Mouse (Mus musculus): ENCODE measurements around the gene Nab1. TPM values are rescaled to one million over a fixed set of nuclear protein-coding genes. Genes with fewer than 3 reads are reported as not detected.
A peak's percentile ranks its signal among the peaks of the same experiment; 100 is the strongest.
"Not testable (repeated sequence)": the region's sequence is repeated elsewhere in the genome, so short reads cannot be mapped to it uniquely, and the experiment has no call there.

The Nab1 gene
- 35.6 and 40.5 TPM in 2 replicates for total RNA-seq (2017)

DNA sequence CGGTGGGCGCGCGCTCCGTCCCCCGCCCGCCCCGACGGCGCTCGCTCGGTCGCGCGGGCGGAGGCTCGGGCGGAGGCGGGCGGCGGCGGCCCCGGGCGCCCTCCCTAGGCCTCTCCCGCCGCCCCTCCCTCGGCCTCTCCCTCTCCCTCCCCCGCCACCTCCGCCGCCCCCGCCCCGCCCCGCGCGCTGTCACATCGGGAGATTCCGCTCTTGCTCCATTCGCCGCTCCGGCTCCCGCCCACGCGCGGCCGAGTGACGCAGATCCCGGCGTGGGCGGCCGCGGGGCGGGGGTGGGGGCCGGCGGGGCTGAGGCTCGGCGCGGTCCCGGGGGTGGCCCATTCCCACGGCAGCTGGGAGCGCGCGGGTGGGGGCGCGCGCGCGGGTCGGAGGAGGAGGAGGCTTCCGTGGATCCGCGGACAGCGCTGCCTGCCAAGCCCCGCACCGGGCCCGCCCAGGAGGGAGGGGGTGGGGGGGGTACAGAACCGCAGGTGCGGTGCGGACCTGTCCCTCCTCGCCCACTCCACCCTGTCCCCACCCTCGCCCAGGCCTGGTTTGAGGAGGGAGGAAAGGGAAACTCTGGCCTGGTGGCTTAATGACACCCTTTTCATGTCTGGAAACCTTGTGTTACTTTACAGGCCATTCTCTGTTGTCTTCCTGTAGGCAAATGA lies at the start of gene Nab1:
Nab1 (minus strand) TSS at position 366 of the 668 bp plus-strand sequence.
- peak; percentile 81 for ATAC-seq (ENCODE audit: extremely low read depth, insufficient number of reproducible peaks, low FRiP score, poor library complexity, severe bottlenecking)

DNA sequence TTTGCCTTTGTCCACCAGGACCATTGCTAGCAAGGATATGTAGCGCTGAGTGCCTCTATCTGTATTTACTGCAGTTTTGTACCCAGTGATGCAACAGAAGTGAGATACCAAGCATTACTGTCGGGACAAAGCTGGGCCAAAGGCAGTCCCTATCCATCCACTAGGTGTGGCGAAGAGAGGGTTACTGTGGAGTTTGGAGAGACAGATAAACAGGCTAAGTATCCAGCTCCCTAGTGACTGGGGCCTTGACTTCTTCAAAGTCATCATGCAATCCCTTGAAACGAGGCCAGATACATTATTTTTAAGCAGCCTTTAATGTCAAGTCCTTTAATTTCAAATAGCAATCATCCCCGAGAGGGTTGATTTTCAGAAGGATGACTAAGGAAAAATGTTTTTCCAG lies 47.0 kb upstream of the Nab1 start:
- ATAC-seq (ENCODE audit: extremely low read depth, insufficient number of reproducible peaks, low FRiP score, poor library complexity, severe bottlenecking): no peak

DNA sequence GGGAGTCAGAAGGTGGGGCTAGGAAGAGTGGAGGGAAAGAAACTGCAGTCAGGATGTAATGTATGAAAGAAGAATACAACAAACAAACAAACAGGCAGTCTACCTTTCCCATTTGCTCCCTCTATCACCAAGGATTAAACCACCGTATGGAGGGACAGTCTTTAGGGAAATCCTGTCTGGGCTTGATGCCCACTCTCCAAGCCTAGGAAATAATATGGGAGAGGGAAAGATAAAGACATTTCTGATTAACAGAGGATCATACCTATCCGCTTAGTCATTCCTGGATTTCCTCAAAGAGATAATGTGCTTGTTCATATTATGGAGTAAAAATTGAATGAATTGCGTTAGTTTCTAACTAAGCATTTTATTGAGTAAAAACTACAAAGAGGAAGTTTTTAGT lies 46.3 kb upstream of the Nab1 start:
- ATAC-seq (ENCODE audit: extremely low read depth, insufficient number of reproducible peaks, low FRiP score, poor library complexity, severe bottlenecking): no peak

DNA sequence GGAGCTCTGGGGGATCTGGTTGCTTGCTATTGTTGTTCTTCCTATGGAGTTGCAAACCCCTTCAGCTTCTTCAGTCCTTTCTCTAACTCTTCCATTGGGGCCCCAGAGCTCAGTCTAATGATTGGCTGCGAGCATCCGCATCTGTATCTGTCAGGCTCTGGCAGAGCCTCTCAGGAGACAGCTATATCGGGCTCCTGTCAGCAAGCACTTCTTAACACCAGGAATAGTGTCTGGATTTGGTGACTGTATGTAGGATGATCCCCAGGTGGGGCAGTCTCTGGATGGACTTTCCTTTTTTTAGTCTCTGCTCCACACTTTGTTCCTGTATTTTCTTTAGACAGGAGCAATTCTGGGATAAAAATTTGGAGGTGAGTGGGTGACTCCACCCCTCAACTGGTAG lies 39.6 kb upstream of the Nab1 start:
- not testable (repeated sequence) for ATAC-seq (ENCODE audit: extremely low read depth, insufficient number of reproducible peaks, low FRiP score, poor library complexity, severe bottlenecking)

DNA sequence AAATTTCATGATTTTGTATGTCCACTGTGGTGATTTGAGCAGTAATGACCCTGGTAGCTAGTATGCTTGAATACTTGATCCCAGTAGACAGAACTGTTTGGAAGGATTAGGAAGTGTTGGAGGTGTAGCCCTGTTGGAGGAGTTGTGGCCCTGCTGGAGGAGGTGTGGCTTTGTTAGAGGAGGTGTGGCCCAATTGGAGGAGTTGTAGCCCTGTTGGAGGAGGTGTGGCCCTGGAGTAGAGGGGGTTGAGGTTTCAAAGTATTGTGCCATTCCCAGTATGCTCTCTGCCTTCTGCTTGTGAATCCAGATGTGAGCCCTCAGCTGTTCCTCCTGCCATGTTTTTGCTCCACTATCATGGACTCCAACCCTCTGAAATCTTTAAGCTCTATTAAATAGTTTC lies 29.5 kb upstream of the Nab1 start:
- ATAC-seq (ENCODE audit: extremely low read depth, insufficient number of reproducible peaks, low FRiP score, poor library complexity, severe bottlenecking): no peak

DNA sequence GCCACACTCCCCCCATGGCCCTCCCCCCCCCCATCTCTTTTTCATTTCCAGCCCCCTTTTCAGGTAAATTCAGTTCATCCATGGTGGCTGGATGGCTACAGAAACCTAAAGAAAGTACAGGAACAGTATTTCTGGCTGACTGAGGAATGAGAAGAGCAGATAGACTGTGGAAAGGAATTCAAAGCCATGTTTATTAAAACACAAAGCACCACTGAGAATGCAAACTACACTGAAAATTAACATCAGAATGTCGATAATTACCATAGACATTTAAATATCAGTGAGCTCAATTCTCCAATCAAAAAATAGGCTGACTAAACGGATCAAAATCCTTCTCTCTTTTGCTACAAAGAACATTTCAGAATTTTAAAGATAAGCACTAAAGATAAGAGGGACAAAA lies 27.2 kb upstream of the Nab1 start:
- ATAC-seq (ENCODE audit: extremely low read depth, insufficient number of reproducible peaks, low FRiP score, poor library complexity, severe bottlenecking): no peak

DNA sequence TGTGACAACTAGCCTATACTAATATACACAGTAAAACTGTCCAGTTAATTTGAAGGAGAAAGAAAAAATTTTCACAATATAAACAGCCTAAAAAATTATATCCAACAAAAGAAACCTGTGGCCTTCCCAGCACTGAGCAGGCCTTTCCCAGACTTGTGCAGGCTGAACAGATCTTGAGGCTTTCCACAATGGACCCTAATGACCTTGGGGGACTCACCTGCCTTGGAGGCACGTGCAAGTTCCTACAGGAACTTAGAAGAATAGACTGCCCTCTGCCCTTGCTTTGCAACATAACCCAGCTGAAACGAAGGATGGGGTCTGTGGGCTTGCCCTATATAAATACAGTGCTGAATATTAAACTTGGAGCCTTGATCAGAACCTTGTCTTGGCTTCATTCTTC lies 26.8 kb upstream of the Nab1 start:
- ATAC-seq (ENCODE audit: extremely low read depth, insufficient number of reproducible peaks, low FRiP score, poor library complexity, severe bottlenecking): no peak

DNA sequence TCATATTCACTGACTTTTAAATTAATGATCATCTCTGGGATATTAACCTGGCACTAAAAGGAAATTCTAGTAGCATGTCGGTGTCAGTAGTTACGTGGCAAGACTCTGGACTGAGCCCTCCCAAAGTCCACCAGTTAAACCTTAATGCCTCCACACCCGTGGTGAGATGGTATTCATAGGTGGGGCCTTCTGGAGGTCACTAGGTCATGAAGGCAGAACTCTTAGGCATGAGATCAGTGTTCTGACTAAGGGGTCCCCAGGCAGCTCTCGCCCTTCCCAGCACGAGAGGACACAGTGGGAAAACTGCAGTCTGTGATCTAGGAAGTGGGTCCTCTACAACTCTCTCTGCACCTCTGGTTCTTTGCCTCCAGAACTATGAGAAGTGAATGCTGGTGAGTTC lies 24.2 kb upstream of the Nab1 start:
- ATAC-seq (ENCODE audit: extremely low read depth, insufficient number of reproducible peaks, low FRiP score, poor library complexity, severe bottlenecking): no peak

DNA sequence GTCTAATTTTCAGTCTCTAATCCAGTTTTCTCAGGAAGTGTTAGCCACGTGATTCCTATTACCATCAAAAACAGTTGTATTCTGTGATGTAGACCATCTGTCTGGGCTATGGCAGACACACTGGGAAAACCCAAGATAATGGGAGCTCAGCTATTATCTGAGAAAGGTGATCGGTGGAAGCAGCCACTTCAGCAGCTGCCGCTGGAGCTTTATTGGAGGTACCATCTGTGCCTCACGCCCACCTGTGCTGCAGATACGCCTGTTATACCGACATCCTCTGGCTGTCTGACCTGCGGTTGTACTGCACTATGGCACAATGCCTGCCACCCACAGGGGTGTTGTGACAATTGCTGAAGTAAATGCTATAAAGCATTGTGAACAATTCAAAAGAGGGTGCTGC lies 23.7 kb upstream of the Nab1 start:
- ATAC-seq (ENCODE audit: extremely low read depth, insufficient number of reproducible peaks, low FRiP score, poor library complexity, severe bottlenecking): no peak

DNA sequence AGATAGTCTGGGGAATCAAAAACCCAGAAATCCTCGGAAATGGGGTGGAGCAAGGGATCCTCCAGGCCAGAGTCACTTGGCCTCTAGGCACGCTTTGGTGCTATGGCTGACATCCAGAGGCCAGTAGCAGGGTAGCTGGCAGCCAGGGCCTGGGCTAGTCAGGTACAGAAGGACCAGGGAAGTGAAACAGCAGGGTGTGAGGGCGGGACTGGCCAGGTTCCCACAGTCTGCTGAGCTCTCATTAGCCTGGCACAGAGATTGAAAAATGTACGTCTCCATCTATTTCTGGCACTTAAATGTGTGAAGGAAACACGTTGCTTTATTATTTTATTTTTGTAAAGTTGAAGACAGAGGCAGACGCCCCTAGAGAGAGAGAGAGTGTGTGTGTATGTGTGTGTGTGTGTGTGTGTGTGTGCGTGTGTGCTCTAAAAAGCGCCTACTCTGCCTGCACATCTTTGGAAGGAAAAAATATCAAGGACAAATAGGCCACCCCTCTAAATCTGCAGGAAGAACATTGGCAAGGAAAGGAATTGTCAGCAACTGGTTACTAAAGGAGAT lies 21.0 kb upstream of the Nab1 start:
- ATAC-seq (ENCODE audit: extremely low read depth, insufficient number of reproducible peaks, low FRiP score, poor library complexity, severe bottlenecking): peak; percentile 81

DNA sequence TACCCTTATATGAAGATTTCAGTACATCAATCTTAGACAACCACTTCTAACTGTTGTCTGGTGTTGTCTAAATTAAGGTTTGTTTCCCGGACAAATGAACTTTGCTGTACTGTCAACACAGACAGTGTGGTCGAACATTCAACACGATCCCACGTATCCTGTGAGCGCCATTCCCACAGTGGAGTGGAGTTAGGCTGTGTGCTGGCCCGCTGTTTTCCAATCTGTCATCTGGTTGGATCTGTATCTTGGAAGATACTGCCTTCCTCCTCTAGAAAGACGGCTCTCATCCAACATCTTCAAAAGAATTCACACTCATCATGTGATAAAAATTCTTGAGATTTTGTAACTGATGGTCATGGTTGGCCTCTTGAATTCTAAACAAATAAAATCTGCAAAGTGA lies 19.7 kb upstream of the Nab1 start:
- ATAC-seq (ENCODE audit: extremely low read depth, insufficient number of reproducible peaks, low FRiP score, poor library complexity, severe bottlenecking): no peak

DNA sequence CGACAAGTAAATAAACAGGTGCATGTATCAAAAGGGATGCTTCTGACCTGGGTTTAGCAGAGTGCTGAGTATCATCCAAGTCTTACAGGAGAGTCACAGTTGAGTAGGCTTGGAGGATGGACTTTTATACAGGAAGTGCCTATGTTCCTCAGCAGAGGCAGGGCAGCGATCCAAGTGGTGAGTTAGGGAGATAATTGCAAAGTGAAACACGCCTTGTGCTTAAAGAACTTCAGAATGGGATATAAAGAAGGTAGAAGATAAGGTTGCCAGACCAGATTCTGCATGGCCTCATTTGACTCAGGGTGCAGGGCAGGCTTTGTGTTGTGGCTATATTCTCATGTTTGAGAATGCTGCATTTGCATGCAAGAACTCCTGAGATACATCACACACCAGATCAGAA lies 14.8 kb upstream of the Nab1 start:
- no peak for ATAC-seq (ENCODE audit: extremely low read depth, insufficient number of reproducible peaks, low FRiP score, poor library complexity, severe bottlenecking)

DNA sequence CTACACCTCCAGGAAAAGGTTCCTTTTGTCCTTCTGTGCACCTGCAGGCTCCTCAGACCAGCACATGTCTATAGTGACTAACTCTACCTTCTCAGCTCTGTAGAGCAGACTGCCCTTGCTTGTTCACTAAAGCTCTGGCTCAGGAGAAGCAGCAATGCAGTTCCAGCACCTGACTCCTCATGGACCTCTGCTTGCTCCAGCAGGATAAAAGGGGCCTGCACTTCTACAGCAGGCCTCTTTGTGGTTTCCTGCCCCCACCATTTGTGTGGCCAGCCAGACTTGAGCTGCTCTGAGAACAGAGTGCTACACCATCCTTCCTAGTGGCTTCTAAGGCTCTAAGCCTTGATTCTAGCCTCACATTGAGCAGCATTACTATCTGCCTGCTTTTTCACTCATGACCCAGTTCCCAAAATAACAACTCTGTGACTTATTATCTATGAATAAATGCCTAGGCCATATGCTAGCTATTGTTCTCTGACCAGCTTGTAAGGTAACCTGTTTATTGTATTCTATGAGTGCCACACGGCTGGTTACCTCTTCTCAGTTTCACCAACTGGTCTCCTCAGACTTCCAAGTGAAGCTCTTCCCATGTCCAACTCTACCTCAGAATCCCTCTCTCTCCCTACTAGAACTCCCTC lies 11.4 kb upstream of the Nab1 start:
- ATAC-seq (ENCODE audit: extremely low read depth, insufficient number of reproducible peaks, low FRiP score, poor library complexity, severe bottlenecking): 0 out of 2 replicates have a peak, but pooled peaks have one; percentile 33

DNA sequence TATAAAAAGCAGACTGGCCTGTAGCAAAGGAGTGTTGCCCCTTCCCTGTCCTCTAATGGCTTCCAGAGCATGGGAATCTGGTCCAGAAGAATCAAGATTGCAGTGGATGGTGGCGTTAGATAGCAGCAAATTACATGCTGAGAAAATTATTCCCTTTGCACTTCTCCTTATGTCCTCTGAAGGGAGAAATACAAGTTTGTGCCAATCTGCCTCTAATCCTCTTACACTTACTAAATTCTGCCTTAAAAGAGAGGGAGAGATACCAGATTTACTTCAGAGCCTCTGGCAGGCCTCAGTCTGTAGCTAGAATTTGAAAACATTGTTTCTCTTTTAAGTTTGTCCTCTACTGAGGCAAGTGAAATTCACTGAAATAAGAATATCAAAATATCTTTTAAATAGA lies 5.7 kb upstream of the Nab1 start:
- ATAC-seq (ENCODE audit: extremely low read depth, insufficient number of reproducible peaks, low FRiP score, poor library complexity, severe bottlenecking): no peak

DNA sequence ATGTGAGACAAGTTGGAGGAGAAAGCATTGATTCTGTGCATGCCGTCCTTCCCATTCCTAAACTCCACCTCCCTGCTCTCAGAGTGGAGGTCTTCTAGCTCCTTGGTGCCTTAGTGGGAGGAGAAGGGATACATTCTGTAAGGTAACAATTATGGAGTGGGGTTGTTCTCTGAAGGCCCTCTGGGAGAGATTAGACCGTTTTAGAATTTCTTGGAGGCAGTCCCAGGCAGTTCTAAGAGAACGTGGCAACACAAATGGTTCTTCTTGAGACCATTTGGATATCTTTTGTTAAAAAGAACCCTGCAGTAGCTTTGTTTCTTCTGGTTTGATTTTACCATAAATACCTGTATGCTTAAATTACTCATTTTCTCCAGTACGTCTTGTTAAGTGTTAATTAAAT lies 1.8 kb upstream of the Nab1 start:
- ATAC-seq (ENCODE audit: extremely low read depth, insufficient number of reproducible peaks, low FRiP score, poor library complexity, severe bottlenecking): no peak

DNA sequence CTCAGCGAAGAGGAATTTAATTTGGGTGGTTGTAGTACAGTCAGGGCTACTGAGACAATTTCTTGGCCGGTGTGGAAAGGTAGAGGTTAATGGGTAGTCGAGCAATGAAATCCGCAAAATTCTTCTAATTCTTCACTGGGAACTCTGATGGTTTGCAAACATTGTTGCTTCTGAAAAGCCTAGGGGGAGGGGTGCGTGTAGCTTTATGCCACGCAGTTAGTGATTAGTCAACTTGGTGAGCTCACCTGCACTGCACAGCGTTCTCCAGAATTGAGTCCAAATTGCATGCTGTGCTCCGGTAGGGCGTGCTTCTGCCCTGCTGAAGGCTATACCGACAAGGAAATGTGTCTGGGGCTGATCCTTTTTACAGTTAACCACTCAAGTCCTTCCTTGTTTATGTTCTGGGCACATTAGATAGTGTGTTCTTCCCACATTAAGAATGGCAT lies 1.2 kb upstream of the Nab1 start:
- ATAC-seq (ENCODE audit: extremely low read depth, insufficient number of reproducible peaks, low FRiP score, poor library complexity, severe bottlenecking): peak; percentile 8; the same call in 1 of the 2 replicates

DNA sequence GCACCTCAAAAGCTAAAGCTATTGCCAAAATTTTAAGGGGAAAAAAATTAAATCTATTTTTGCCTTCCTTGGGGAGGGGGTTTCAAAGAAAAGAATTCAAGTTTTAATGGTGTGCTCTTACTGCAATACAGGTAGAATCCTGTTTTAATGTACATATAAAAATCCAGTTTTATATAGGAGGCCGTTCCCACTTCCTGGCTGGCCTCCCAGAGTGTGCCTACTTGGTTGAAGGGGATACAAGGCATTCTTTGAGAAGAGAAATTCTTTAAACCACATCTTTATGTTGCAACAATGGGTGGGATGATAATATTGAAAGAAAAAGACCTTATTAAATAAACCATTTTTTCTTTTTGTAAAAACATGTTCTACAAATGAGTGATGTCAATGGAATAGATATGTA lies 611 bp upstream of the Nab1 start:
- ATAC-seq (ENCODE audit: extremely low read depth, insufficient number of reproducible peaks, low FRiP score, poor library complexity, severe bottlenecking): no peak

DNA sequence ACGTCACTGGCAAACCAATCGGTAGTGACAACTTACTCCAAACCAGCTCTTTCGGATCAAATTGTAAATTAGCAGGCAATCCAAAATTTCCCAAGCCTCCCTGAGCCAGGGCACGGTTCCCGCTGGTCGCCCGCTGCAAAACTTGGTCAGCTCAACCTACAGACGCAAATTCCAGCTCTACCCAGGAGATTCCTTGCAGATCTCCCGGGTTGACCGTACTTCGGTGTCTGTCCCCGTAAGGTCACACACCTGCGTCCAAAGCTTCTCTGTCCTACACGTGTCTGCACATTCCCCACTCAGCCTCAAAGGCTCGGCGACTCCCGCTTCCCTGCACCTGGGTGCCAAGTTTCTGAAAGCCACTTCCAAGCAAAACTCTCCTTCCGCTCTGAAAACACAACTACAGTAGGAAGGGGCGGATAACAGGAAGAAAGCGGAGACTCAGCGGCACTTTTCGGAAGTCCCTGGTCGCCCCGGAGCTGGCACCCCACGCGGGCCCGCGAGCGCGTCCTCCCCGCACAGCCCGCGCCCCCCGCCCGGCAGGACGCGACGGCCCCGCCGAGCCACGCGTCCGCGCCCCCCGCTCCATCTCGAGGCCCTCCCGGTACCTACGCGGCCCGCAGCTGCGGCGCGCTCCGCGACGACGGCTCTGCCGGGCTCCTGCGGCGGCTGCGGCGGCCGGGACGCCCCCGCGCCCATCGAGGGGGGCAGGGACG lies 722 bp downstream of the Nab1 start:
- ATAC-seq (ENCODE audit: extremely low read depth, insufficient number of reproducible peaks, low FRiP score, poor library complexity, severe bottlenecking): peak; percentile 24

DNA sequence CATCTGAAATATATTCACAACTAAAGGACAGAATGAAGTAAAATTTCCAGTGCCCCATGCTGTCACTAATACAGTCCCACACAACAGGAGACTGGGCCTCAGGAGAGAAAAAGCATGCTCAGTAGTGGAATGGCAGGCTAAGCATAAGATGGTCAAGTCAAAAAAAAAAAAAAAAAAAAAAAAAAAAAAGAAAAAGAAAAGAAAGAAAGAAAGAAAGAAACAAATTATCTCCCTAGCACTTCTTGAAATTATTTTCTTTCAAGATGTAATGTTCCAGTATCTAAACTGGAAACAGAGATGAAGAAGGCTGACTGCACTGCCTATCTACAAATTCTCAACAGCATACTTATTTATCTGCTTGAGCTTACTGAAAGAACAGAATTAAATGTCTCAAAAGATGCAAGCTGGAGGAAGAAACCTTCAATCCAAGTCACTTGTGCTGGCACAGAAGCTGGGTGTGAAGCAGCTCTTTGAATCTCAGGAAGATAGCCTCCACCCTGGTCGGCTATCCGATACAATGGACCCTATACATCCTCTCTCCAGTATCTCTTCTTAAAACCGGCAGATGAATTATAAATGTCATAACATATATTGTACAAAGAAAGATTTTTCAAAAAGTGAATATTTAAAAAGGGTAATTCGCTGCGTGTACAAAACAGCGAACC lies 1.6 kb downstream of the Nab1 start:
- ATAC-seq (ENCODE audit: extremely low read depth, insufficient number of reproducible peaks, low FRiP score, poor library complexity, severe bottlenecking): no peak

All from neutrophil, adult 5-6 weeks (primary cell).